In genomic region chr15:29026219-29026618, GRCm38 (mm10) we compare ENCODE assay signal across 21 mouse cellular contexts.
DNase-seq lines count a peak whose midpoint lies in the region; ATAC-seq and TF ChIP-seq lines count a peak whose summit lies in the region.
"Had no signal": no experiment of that assay in that cellular context is flagged by ENCODE, and none has a peak within 500 bp of the region (broad histone marks: within the 10 kb centered on the region; RNA-seq: fewer than 3 reads in every experiment).

No protein-coding gene starts in this region.

- H3K27ac ChIP-seq in MEL (ENCODE audit: control insufficient read depth, low read depth, low read length), result no peak overlapping the region
- no peak overlapping the region for H3K27ac ChIP-seq in forebrain, embryonic 10.5 days
- H3K27ac ChIP-seq in kidney, embryonic 16.5 days (ENCODE audit: low read length), result no peak overlapping the region
- H3K27ac ChIP-seq: embryonic facial prominence, embryonic 13.5 days; forebrain, embryonic 13.5 days; heart, embryonic 13.5 days; hindbrain, embryonic 13.5 days; intestine, embryonic 15.5 days had no signal

- H3K4me3 ChIP-seq in MEL (ENCODE audit: control insufficient read depth in 1 of 2, insufficient read depth in 1 of 2, low read depth in 2 of 2, low read length in 2 of 2), result no peak overlapping the region
- no peak overlapping the region for H3K4me3 ChIP-seq in forebrain, embryonic 10.5 days
- no peak overlapping the region for H3K4me3 ChIP-seq in kidney, embryonic 16.5 days (ENCODE audit: low read length)
- H3K4me3 ChIP-seq: embryonic facial prominence, embryonic 13.5 days; forebrain, embryonic 13.5 days; heart, embryonic 13.5 days; hindbrain, embryonic 13.5 days; intestine, embryonic 15.5 days had no signal

- TF ChIP-seq POLR2A in MEL (IDR thresholded peaks at IDR 0.05; ENCODE audit: control insufficient read depth in 1 of 2, insufficient read depth in 1 of 2, low read depth in 1 of 2, low read length in 2 of 2, poor library complexity in 1 of 2), result no peak

- no peak overlapping the region for H3K4me2 ChIP-seq in kidney, embryonic 16.5 days (replicated peaks; ENCODE audit: low read depth, low read length)
- H3K4me2 ChIP-seq: embryonic facial prominence, embryonic 13.5 days; forebrain, embryonic 13.5 days; heart, embryonic 13.5 days; hindbrain, embryonic 13.5 days; intestine, embryonic 15.5 days had no signal

- H3K4me1 ChIP-seq in MEL (ENCODE audit: control insufficient read depth in 1 of 2, insufficient read depth in 2 of 2, low read length in 2 of 2), result no peaks in the 10 kb centered on the region
- no peaks in the 10 kb centered on the region for H3K4me1 ChIP-seq in forebrain, embryonic 10.5 days
- H3K4me1 ChIP-seq in kidney, embryonic 16.5 days (ENCODE audit: insufficient read depth, low read length), result no peaks in the 10 kb centered on the region
- H3K4me1 ChIP-seq: embryonic facial prominence, embryonic 13.5 days; forebrain, embryonic 13.5 days; heart, embryonic 13.5 days; hindbrain, embryonic 13.5 days; intestine, embryonic 15.5 days had no signal

- H3K27me3 ChIP-seq in MEL (ENCODE audit: control insufficient read depth in 1 of 2, insufficient read depth in 2 of 2, low read length in 2 of 2), result no peaks in the 10 kb centered on the region
- no peaks in the 10 kb centered on the region for H3K27me3 ChIP-seq in forebrain, embryonic 10.5 days (ENCODE audit: poor library complexity, severe bottlenecking)
- H3K27me3 ChIP-seq in kidney, embryonic 16.5 days (ENCODE audit: insufficient read depth, low read length), result no peaks in the 10 kb centered on the region
- H3K27me3 ChIP-seq: embryonic facial prominence, embryonic 13.5 days; forebrain, embryonic 13.5 days; heart, embryonic 13.5 days; hindbrain, embryonic 13.5 days; intestine, embryonic 15.5 days had no signal

- DNase-seq in MEL (ENCODE audit: low read depth, low spot score), result peak; percentile 6
- no peak for DNase-seq in cerebellum, postnatal 25 days
- DNase-seq in forebrain, embryonic 10.5 days (ENCODE audit: extremely low spot score, low spot score), result no peak
- DNase-seq in layer of hippocampus, postnatal 36 days, result no peak
- DNase-seq: adrenal gland, adult 2 months; adrenal gland, postnatal 25 days; B cell, adult 2 months; cerebellum, adult 8-10 months; cerebellum, postnatal 14 days; forebrain, postnatal 0 days; gastrocnemius, postnatal 14 days; heart, postnatal 4 days had no signal

- no peak for TF ChIP-seq CTCF in MEL (IDR thresholded peaks at IDR 0.05 in 2 of 3, conservative IDR thresholded peaks at IDR 0.05 in 1 of 3; ENCODE audit: control insufficient read depth in 1 of 3, insufficient read depth in 1 of 3, low read depth in 2 of 3, low read length in 3 of 3, poor library complexity in 1 of 3, severe bottlenecking in 1 of 3)

- no peak for TF ChIP-seq EP300 in MEL (IDR thresholded peaks at IDR 0.05; ENCODE audit: low read depth in 1 of 2, low read length in 2 of 2)

- WGBS in forebrain, embryonic 10.5 days, result 94% methylated on average over 3 of the region's 3 CpGs
- WGBS in kidney, embryonic 16.5 days, result 72% methylated on average over 3 of the region's 3 CpGs

- H3K36me3 ChIP-seq in MEL (ENCODE audit: control insufficient read depth in 1 of 2, insufficient read depth in 2 of 2, low read length in 2 of 2), result no peaks in the 10 kb centered on the region
- no peaks in the 10 kb centered on the region for H3K36me3 ChIP-seq in forebrain, embryonic 10.5 days (replicated peaks)
- no peaks in the 10 kb centered on the region for H3K36me3 ChIP-seq in kidney, embryonic 16.5 days (ENCODE audit: insufficient read depth, low read length)
- H3K36me3 ChIP-seq: embryonic facial prominence, embryonic 13.5 days; heart, embryonic 13.5 days; hindbrain, embryonic 13.5 days; intestine, embryonic 15.5 days had no signal

- no peaks in the 10 kb centered on the region for H3K79me2 ChIP-seq in MEL (ENCODE audit: control insufficient read depth, insufficient read depth, low read length, poor library complexity)

- no peak for TF ChIP-seq RAD21 in MEL (IDR thresholded peaks at IDR 0.05; ENCODE audit: low read depth, low read length)

- no peak overlapping the region for H3K9ac ChIP-seq in MEL (ENCODE audit: control insufficient read depth, low read depth, low read length, poor library complexity, severe bottlenecking)
- H3K9ac ChIP-seq in kidney, embryonic 16.5 days (replicated peaks; ENCODE audit: low read length), result no peak overlapping the region
- H3K9ac ChIP-seq: embryonic facial prominence, embryonic 13.5 days; forebrain, embryonic 13.5 days; forebrain, postnatal 0 days; heart, embryonic 13.5 days; hindbrain, embryonic 13.5 days; intestine, embryonic 15.5 days had no signal

- peak; percentile 95 for ATAC-seq in common myeloid progenitor, adult 5-6 weeks (replicated peaks; ENCODE audit: low read depth, poor library complexity, severe bottlenecking)
- peak; percentile 96 for ATAC-seq in megakaryocyte progenitor cell, adult 5-6 weeks (replicated peaks; ENCODE audit: poor library complexity)
- ATAC-seq in kidney, embryonic 16.5 days (ENCODE audit: low FRiP score, low TSS enrichment), result no peak
- ATAC-seq: CD4-positive, CD25-positive, alpha-beta regulatory T cell, adult 4 months; forebrain, embryonic 13.5 days; forebrain, postnatal 0 days; intestine, embryonic 15.5 days had no signal

- H3K9me3 ChIP-seq in MEL (replicated peaks; ENCODE audit: insufficient read depth, low read length), result no peaks in the 10 kb centered on the region
- no peaks in the 10 kb centered on the region for H3K9me3 ChIP-seq in forebrain, embryonic 10.5 days
- H3K9me3 ChIP-seq in kidney, embryonic 16.5 days (ENCODE audit: low read length), result no peaks in the 10 kb centered on the region
- H3K9me3 ChIP-seq: embryonic facial prominence, embryonic 13.5 days; forebrain, embryonic 13.5 days; heart, embryonic 13.5 days; hindbrain, embryonic 13.5 days; intestine, embryonic 15.5 days had no signal

TF ChIP-seq in MEL, 35 proteins besides CTCF, POLR2A, EP300 and RAD21:
- no peak for TF ChIP-seq MAX (IDR thresholded peaks at IDR 0.05; ENCODE audit: low read length)
- no peak for TF ChIP-seq RCOR1 (IDR thresholded peaks at IDR 0.05; ENCODE audit: low read depth, low read length)
- TF ChIP-seq MYB (IDR thresholded peaks at IDR 0.05; ENCODE audit: low read depth, low read length), result no peak
- no peak for TF ChIP-seq USF2 (IDR thresholded peaks at IDR 0.05; ENCODE audit: borderline replicate concordance in 1 of 2, insufficient read depth in 1 of 2, low read depth in 1 of 2, low read length in 2 of 2)
- no peak for TF ChIP-seq ZKSCAN1 (IDR thresholded peaks at IDR 0.05; ENCODE audit: low read depth, low read length)
- TF ChIP-seq ZNF384 (IDR thresholded peaks at IDR 0.05; ENCODE audit: low read depth, low read length), result peak; percentile 34; the same call in 1 of the 2 replicates
- TF ChIP-seq MAFK (IDR thresholded peaks at IDR 0.05; ENCODE audit: borderline replicate concordance, low read depth, low read length), result no peak
